Mouse (Mus musculus) hindbrain, embryonic 15.5 days (tissue): ENCODE measurements at regions not wholly inside any gene's neighbourhood (a gene's known extent, or its start where the extent isn't known, plus 50 kb on each side); places are given as distances from the start of the nearest gene placed in this dataset.

Experiments used
- ATAC-seq: fragments of 200-750 bp; cut with Nextera tagmentation; 2 replicates; pipeline ENCODE4 v1.8.0; 2017; ENCODE audit warnings: low read depth, moderate number of reproducible peaks, moderate TSS enrichment; ENCODE audit not compliant: low FRiP score
- H3K27ac ChIP-seq: fragments of 300-500 bp; sonication (generic); replicated peaks from 2 replicates; pipeline ENCODE4 v1.5.1; 2015; ENCODE audit warnings: mild to moderate bottlenecking, inconsistent platforms
- H3K27me3 ChIP-seq: fragments of 300-500 bp; sonication (generic); 2 replicates; pipeline ENCODE4 v1.6.1; 2015; ENCODE audit warnings: control low read depth, inconsistent platforms
- H3K36me3 ChIP-seq: fragments of 300-500 bp; sonication (generic); 2 replicates; pipeline ENCODE4 v1.6.1; 2015; ENCODE audit warnings: control low read depth, inconsistent platforms
- H3K4me1 ChIP-seq: fragments of 300-500 bp; sonication (generic); replicated peaks from 2 replicates; pipeline ENCODE4 v1.6.1; 2015; ENCODE audit warnings: control low read depth, inconsistent platforms
- H3K4me2 ChIP-seq: fragments of 300-500 bp; sonication (generic); 2 replicates; pipeline ENCODE4 v1.6.1; 2015; ENCODE audit warnings: moderate library complexity, mild to moderate bottlenecking, inconsistent platforms
- H3K4me3 ChIP-seq: fragments of 300-500 bp; sonication (generic); 2 replicates; pipeline ENCODE4 v1.5.1; 2015; ENCODE audit warnings: mild to moderate bottlenecking, inconsistent platforms
- H3K9ac ChIP-seq: fragments of 300-500 bp; sonication (generic); 2 replicates; pipeline ENCODE4 v1.6.1; 2015; ENCODE audit warnings: inconsistent platforms
- H3K9me3 ChIP-seq: fragments of 300-500 bp; sonication (generic); 2 replicates; pipeline ENCODE4 v1.6.1; 2016; ENCODE audit warnings: control low read depth, inconsistent platforms
- WGBS: fragments of 180-500 bp; shearing (Covaris S2); methylation state at CpG from one replicate; pipeline ENCODE4 v1.1.7; 2015; 5-methylcytosine and 5-hydroxymethylcytosine counted together

GRCm38 (mm10) chr16:49529060-49529459 is 170.0 kb upstream of the Ift57 start:
- no peak overlapping the region for H3K27ac ChIP-seq
- H3K4me1 ChIP-seq: 0 out of 2 replicates have a peak, but pooled peaks cover 4% of the 10 kb centered on the region
- no peak overlapping the region for H3K4me2 ChIP-seq
- no peaks in the 10 kb centered on the region for H3K36me3 ChIP-seq
- H3K9me3 ChIP-seq: no peaks in the 10 kb centered on the region
- no peak overlapping the region for H3K4me3 ChIP-seq
- 69% methylated on average over 2 of the region's 2 CpGs for WGBS
- no peaks in the 10 kb centered on the region for H3K27me3 ChIP-seq
- no peak overlapping the region for H3K9ac ChIP-seq
- no peak for ATAC-seq

GRCm38 (mm10) chr16:49530051-49530450 is 169.0 kb upstream of the Ift57 start:
- Histone ChIP-seq H3K9ac (no peak overlapping the region), H3K27me3 (no peaks in the 10 kb centered on the region), H3K4me1 (0 out of 2 replicates have a peak, but pooled peaks cover 4% of the 10 kb centered on the region), H3K4me3 (no peak overlapping the region), H3K9me3 (no peaks in the 10 kb centered on the region), H3K36me3 (no peaks in the 10 kb centered on the region), H3K27ac (no peak overlapping the region), H3K4me2 (no peak overlapping the region)
- WGBS: 91% methylated on average over 5 of the region's 5 CpGs
- no peak for ATAC-seq

- Histone ChIP-seq H3K4me2 (no peak overlapping the region), H3K27ac (no peak overlapping the region), H3K4me1 (0 out of 2 replicates have a peak, but pooled peaks cover 4% of the 10 kb centered on the region), H3K9ac (no peak overlapping the region), H3K4me3 (no peak overlapping the region), H3K9me3 (no peaks in the 10 kb centered on the region), H3K36me3 (no peaks in the 10 kb centered on the region), H3K27me3 (no peaks in the 10 kb centered on the region)
- peak; percentile 63; the same call in 1 of the 2 replicates for ATAC-seq
- 67% methylated on average over 7 of the region's 7 CpGs for WGBS
These were observed 166.9 kb upstream of the Ift57 start for GRCm38 (mm10) chr16:49532071-49532686.

DNA sequence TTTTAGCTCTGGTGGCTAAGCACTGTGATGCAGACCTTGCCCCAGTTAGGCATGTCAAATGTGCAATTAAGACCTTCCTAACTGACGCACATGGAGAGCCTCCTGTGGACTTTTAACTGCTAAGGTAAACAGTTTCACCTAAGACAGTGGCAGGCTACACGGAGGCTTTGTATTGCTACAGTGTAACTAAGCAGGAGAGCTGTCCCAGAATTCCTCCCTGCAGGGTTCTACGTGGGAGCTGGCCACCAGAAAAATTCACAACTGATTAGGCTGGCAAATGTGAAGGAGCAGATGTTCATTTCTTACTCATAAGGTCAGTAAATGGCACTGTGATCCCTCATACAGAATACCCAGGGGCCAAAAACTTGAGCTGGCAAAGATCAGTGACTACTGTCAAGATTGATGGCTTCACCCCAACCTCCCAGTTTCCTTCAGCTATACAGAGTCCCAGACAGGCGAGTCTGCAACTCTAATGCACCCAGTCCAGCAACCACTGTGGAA is 165.5 kb upstream of the Ift57 start:
- Histone ChIP-seq H3K9me3 (no peaks in the 10 kb centered on the region), H3K36me3 (no peaks in the 10 kb centered on the region), H3K27ac (no peak overlapping the region), H3K9ac (no peak overlapping the region), H3K4me2 (no peak overlapping the region), H3K4me1 (0 out of 2 replicates have a peak, but pooled peaks cover 4% of the 10 kb centered on the region), H3K27me3 (no peaks in the 10 kb centered on the region), H3K4me3 (no peak overlapping the region)
- ATAC-seq: peak; percentile 59; the same call in 1 of the 2 replicates
- 45% methylated on average over 4 of the region's 4 CpGs for WGBS

- ATAC-seq: no peak
- Histone ChIP-seq H3K36me3 (no peaks in the 10 kb centered on the region), H3K9me3 (no peaks in the 10 kb centered on the region), H3K9ac (no peak overlapping the region), H3K4me1 (no peaks in the 10 kb centered on the region), H3K27ac (no peak overlapping the region), H3K27me3 (no peaks in the 10 kb centered on the region), H3K4me3 (no peak overlapping the region), H3K4me2 (no peak overlapping the region)
- WGBS: 62% methylated on average over 3 of the region's 3 CpGs
These were observed 148.8 kb upstream of the Ift57 start for GRCm38 (mm10) chr16:49550231-49550630.

DNA sequence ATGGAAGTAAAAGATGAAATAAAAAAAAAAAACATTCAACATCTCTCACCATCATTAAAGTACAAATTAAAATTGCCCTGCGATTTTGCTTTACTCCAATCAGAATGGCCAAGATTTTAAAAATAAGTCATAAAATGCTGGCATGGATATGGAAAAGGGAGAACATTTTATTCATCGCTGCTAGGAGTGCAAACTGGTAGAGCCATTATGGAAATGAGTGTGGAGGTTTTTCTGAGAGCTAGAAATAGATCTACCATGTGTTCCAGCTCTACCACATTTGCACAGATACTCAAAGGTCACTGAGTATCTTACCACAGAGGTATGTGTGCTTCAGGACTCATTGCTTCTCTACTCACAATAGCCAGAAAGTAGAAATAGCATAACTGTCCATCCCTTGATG is 129.0 kb upstream of the Ift57 start:
- Histone ChIP-seq H3K27me3 (no peaks in the 10 kb centered on the region), H3K9me3 (no peaks in the 10 kb centered on the region), H3K36me3 (no peaks in the 10 kb centered on the region), H3K9ac (no peak overlapping the region), H3K27ac (no peak overlapping the region), H3K4me3 (no peak overlapping the region), H3K4me2 (no peak overlapping the region), H3K4me1 (peaks cover 10% of the 10 kb centered on the region; the same call in 1 of the 2 replicates)
- ATAC-seq: no peak
- WGBS: 93% methylated on average over 2 of the region's 2 CpGs

DNA sequence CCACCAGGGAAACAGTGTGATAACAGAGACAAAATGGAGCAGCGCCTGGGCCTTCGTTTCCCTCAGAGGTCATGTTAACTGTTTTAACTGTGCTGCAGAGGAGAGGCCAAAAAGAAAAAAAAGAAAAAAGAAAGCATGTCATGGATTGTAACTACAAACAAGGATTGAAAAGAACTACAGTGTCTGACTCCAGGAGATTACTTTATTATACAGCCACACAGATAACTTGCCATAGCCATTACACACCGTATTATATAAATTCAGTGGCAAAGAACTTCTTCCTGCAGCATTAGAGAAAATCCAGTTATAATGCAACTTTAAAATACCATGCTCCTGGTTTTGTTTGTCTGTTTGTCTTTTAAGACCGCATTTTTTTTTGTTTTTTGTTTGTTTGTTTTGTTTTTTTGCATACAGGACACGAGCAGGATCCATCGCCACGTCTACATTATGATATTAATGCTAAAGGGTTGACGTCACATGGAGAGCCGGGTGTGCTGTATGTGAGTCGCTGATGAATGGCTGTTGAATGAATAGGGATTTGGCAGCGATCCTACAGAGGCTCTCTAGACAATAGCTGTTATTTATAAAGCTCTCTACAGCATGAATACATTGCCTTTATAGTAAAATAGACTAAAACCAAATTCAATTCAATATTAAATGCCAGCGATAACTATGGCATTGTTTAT is 126.4 kb upstream of the Ift57 start:
- Histone ChIP-seq H3K4me3 (no peak overlapping the region), H3K4me2 (peak overlapping the region; percentile 40), H3K9ac (no peak overlapping the region), H3K9me3 (no peaks in the 10 kb centered on the region), H3K27ac (peak overlapping the region; percentile 18; the same call in 1 of the 2 replicates), H3K27me3 (no peaks in the 10 kb centered on the region), H3K4me1 (peaks cover 10% of the 10 kb centered on the region; the same call in 1 of the 2 replicates), H3K36me3 (no peaks in the 10 kb centered on the region)
- WGBS: 27% methylated on average over 12 of the region's 12 CpGs
- ATAC-seq: peak; percentile 71

GRCm38 (mm10) chr16:49573171-49573517 is 125.9 kb upstream of the Ift57 start:
- peak; percentile 59 for ATAC-seq
- H3K4me1 ChIP-seq: peaks cover 10% of the 10 kb centered on the region; the same call in 1 of the 2 replicates
- no peak overlapping the region for H3K9ac ChIP-seq
- WGBS: 32% methylated on average over 3 of the region's 3 CpGs
- H3K36me3 ChIP-seq: no peaks in the 10 kb centered on the region
- no peaks in the 10 kb centered on the region for H3K9me3 ChIP-seq
- no peak overlapping the region for H3K4me3 ChIP-seq
- H3K4me2 ChIP-seq: peak overlapping the region; percentile 40
- H3K27ac ChIP-seq: peak overlapping the region; percentile 18; the same call in 1 of the 2 replicates
- no peaks in the 10 kb centered on the region for H3K27me3 ChIP-seq

- Histone ChIP-seq H3K4me1 (no peaks in the 10 kb centered on the region), H3K27me3 (no peaks in the 10 kb centered on the region), H3K9me3 (no peaks in the 10 kb centered on the region), H3K4me3 (no peak overlapping the region), H3K9ac (no peak overlapping the region), H3K27ac (no peak overlapping the region), H3K36me3 (no peaks in the 10 kb centered on the region), H3K4me2 (no peak overlapping the region)
- ATAC-seq: no peak
- WGBS: 92% methylated on average over 4 of the region's 4 CpGs
These were observed 120.1 kb upstream of the Ift57 start for GRCm38 (mm10) chr16:49578976-49579375.

- Histone ChIP-seq H3K9ac (no peak overlapping the region), H3K4me1 (no peaks in the 10 kb centered on the region), H3K4me2 (no peak overlapping the region), H3K9me3 (no peaks in the 10 kb centered on the region), H3K4me3 (no peak overlapping the region), H3K27me3 (no peaks in the 10 kb centered on the region), H3K36me3 (no peaks in the 10 kb centered on the region), H3K27ac (no peak overlapping the region)
- WGBS: 91% methylated on average over 6 of the region's 6 CpGs
- no peak for ATAC-seq
These were observed 118.3 kb upstream of the Ift57 start for GRCm38 (mm10) chr16:49580708-49581107.

GRCm38 (mm10) chr16:49606500-49606899 is 92.5 kb upstream of the Ift57 start:
- H3K4me2 ChIP-seq: no peak overlapping the region
- 89% methylated on average over 2 of the region's 2 CpGs for WGBS
- H3K27ac ChIP-seq: no peak overlapping the region
- H3K36me3 ChIP-seq: no peaks in the 10 kb centered on the region
- no peaks in the 10 kb centered on the region for H3K4me1 ChIP-seq
- H3K27me3 ChIP-seq: no peaks in the 10 kb centered on the region
- no peak overlapping the region for H3K4me3 ChIP-seq
- no peaks in the 10 kb centered on the region for H3K9me3 ChIP-seq
- H3K9ac ChIP-seq: no peak overlapping the region
- ATAC-seq: no peak

DNA sequence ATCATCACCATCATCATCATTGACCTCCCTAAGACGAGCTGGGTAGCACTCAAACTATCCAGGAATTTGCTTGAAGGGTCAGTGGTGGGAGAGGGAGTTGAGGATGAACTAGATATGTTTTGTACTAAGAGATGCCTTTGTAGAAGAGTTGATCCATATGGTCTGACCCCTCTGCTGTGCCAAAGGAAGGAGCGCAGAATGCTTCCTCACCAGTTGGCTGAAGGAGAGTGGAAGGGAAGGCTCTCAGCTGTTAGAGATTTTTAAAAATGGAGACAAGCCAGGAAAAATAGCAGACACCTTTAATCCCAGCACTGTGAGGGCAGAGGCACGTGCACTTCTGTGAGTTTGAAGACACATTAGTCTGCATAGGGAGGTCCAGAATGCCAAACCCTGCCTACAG is 84.2 kb upstream of the Ift57 start:
- no peak for ATAC-seq
- 83% methylated on average over 3 of the region's 3 CpGs for WGBS
- no peak overlapping the region for H3K4me2 ChIP-seq
- H3K9me3 ChIP-seq: no peaks in the 10 kb centered on the region
- no peaks in the 10 kb centered on the region for H3K27me3 ChIP-seq
- no peak overlapping the region for H3K4me3 ChIP-seq
- no peak overlapping the region for H3K27ac ChIP-seq
- no peaks in the 10 kb centered on the region for H3K4me1 ChIP-seq
- no peaks in the 10 kb centered on the region for H3K36me3 ChIP-seq
- no peak overlapping the region for H3K9ac ChIP-seq
